Mouse (Mus musculus) cerebellum, adult 9-11 months (tissue): ENCODE measurements around the gene Utrn.

Experiments used
- DNase-seq: peaks from one replicate; pipeline ENCODE4 v3.0.0; 2022

Gene Utrn

GRCm38 (mm10) chr10:12832163-12832562 is 37.0 kb downstream of the Utrn start:
- no peak for DNase-seq

- peak; percentile 48 for DNase-seq
These were observed 41.4 kb downstream of the Utrn start for GRCm38 (mm10) chr10:12827778-12828177.

- DNase-seq, result no peak
These were observed 41.9 kb downstream of the Utrn start for GRCm38 (mm10) chr10:12827306-12827705.

GRCm38 (mm10) chr10:12826760-12827281 is 42.3 kb downstream of the Utrn start:
- DNase-seq, result peak; percentile 91

- DNase-seq, result no peak
These were observed 44.8 kb downstream of the Utrn start for GRCm38 (mm10) chr10:12824386-12824785.

- no peak for DNase-seq
These were observed 45.5 kb downstream of the Utrn start for GRCm38 (mm10) chr10:12823437-12824219.

- DNase-seq, result no peak
These were observed 48.0 kb downstream of the Utrn start for GRCm38 (mm10) chr10:12820978-12821735.

GRCm38 (mm10) chr10:12817409-12817808 is 51.8 kb downstream of the Utrn start:
- peak; percentile 78 for DNase-seq

GRCm38 (mm10) chr10:12816530-12816929 is 52.6 kb downstream of the Utrn start:
- no peak for DNase-seq

- DNase-seq, result no peak
These were observed 54.8 kb downstream of the Utrn start for GRCm38 (mm10) chr10:12814411-12814810.

GRCm38 (mm10) chr10:12813881-12814280 is 55.3 kb downstream of the Utrn start:
- no peak for DNase-seq

- DNase-seq, result no peak
These were observed 55.9 kb downstream of the Utrn start for GRCm38 (mm10) chr10:12813211-12813811.

- no peak for DNase-seq
These were observed 56.5 kb downstream of the Utrn start for GRCm38 (mm10) chr10:12812680-12813079.

GRCm38 (mm10) chr10:12810816-12811215 is 58.3 kb downstream of the Utrn start:
- no peak for DNase-seq

GRCm38 (mm10) chr10:12809702-12810101 is 59.5 kb downstream of the Utrn start:
- no peak for DNase-seq

- DNase-seq, result no peak
These were observed 60.7 kb downstream of the Utrn start for GRCm38 (mm10) chr10:12808467-12808866.

GRCm38 (mm10) chr10:12807706-12808105 is 61.5 kb downstream of the Utrn start:
- peak; percentile 40 for DNase-seq

GRCm38 (mm10) chr10:12805826-12806225 is 63.3 kb downstream of the Utrn start:
- no peak for DNase-seq

- no peak for DNase-seq
These were observed 65.2 kb downstream of the Utrn start for GRCm38 (mm10) chr10:12803939-12804338.

GRCm38 (mm10) chr10:12799416-12799815 is 69.7 kb downstream of the Utrn start:
- DNase-seq, result no peak

GRCm38 (mm10) chr10:12798248-12798647 is 70.9 kb downstream of the Utrn start:
- no peak for DNase-seq

GRCm38 (mm10) chr10:12796510-12796840 is 72.7 kb downstream of the Utrn start:
- peak; percentile 93 for DNase-seq

- DNase-seq, result peak; percentile 62
These were observed 73.2 kb downstream of the Utrn start for GRCm38 (mm10) chr10:12795796-12796509.
